Mouse (Mus musculus) embryonic fibroblast, embryonic 13.5 days (primary cell): ENCODE data around the gene Syt13.

Experiments
- CTCF ChIP-seq: IDR thresholded peaks from 2 replicates; pipeline ENCODE4 v1.5.1; 2011; ENCODE audit warnings: mild to moderate bottlenecking, control low read depth, low read length, moderate library complexity, borderline replicate concordance; ENCODE audit not compliant: insufficient read depth
- POLR2A ChIP-seq: IDR thresholded peaks from 2 replicates; pipeline ENCODE4 v1.6.1; 2011; ENCODE audit warnings: low read depth, mild to moderate bottlenecking, control low read depth, low read length, moderate library complexity

DNA sequence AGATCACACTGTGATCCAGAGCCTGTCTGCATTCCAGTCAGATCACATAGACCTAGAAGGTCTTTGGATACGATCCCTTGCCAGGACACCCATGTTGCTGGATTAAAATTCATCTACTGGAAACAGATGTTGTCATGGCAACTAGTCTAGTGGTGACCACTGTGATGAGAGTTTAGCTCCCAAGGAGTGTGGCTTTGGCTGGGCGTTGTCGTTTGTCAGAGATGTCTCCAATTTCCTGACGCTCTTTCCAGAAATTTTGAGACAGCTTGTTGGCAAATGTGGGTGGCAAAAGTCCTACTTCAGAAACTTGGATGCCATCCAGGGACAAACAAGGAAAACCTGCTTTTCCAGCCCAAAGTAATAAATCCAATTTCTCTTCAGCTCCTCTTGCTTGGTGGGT, 43.7 kb downstream of the Syt13 start:
- no peak for TF ChIP-seq CTCF
- no peak for TF ChIP-seq POLR2A
